20 mouse cellular contexts compared by ENCODE assay signal in the genomic region with DNA sequence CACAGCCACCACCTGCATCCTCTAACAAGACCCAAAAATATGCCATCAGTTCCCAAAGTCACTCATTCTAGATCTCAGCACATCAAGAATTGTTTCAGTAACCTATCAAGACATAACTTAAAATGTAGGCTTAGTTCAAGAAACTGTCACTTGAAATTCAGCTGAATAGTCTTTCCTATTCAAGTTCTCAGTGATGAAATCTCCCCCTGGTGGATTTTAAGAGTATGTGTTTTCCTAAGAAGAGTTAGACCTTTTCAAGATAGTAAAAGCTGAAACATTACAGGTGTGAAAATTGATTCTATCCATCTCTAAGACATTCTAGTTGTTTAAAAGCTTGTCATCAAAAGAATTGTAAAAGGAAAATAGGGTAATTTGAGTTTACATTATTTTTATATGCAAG. TPM values are rescaled to one million over a fixed set of nuclear protein-coding genes. Genes with fewer than 3 reads are reported as not detected.
A peak's percentile ranks its signal among the peaks of the same experiment; 100 is the strongest.
DNase-seq lines count a peak whose midpoint lies in the region; ATAC-seq and TF ChIP-seq lines count a peak whose summit lies in the region.
"Had no signal": no experiment of that assay in that cellular context is flagged by ENCODE, and none has a peak within 500 bp of the region (broad histone marks: within the 10 kb centered on the region; RNA-seq: fewer than 3 reads in every experiment).

No protein-coding gene starts in this region.

- H3K4me1 ChIP-seq in intestine, postnatal 0 days (replicated peaks; ENCODE audit: control insufficient read depth, insufficient read depth, low read length), result no peaks in the 10 kb centered on the region
- no peaks in the 10 kb centered on the region for H3K4me1 ChIP-seq in intestine, embryonic 16.5 days (ENCODE audit: control insufficient read depth, insufficient read depth, low read length)
- no peaks in the 10 kb centered on the region for H3K4me1 ChIP-seq in midbrain, embryonic 14.5 days (ENCODE audit: control insufficient read depth, insufficient read depth, low read length)
- no peaks in the 10 kb centered on the region for H3K4me1 ChIP-seq in midbrain, embryonic 10.5 days
- H3K4me1 ChIP-seq in stomach, postnatal 0 days (replicated peaks; ENCODE audit: control insufficient read depth, insufficient read depth), result no peaks in the 10 kb centered on the region
- H3K4me1 ChIP-seq: limb, embryonic 12.5 days; midbrain, embryonic 13.5 days; stomach, embryonic 15.5 days had no signal

- no peak for ATAC-seq in intestine, postnatal 0 days
- ATAC-seq in intestine, embryonic 16.5 days, result no peak
- no peak for ATAC-seq in midbrain, embryonic 14.5 days (ENCODE audit: low FRiP score, low TSS enrichment)
- ATAC-seq in stomach, postnatal 0 days (ENCODE audit: low FRiP score, low TSS enrichment), result no peak
- ATAC-seq: activated CD4-positive, CD25-positive, alpha-beta regulatory T cell, adult 4 months; inflammation-experienced regulatory T-cells, adult 6 months; midbrain, embryonic 13.5 days had no signal

- H3K27me3 ChIP-seq in intestine, postnatal 0 days (replicated peaks; ENCODE audit: control insufficient read depth, insufficient read depth, low read length), result no peaks in the 10 kb centered on the region
- H3K27me3 ChIP-seq in intestine, embryonic 16.5 days (replicated peaks; ENCODE audit: control insufficient read depth, insufficient read depth, low read length), result no peaks in the 10 kb centered on the region
- no peaks in the 10 kb centered on the region for H3K27me3 ChIP-seq in midbrain, embryonic 14.5 days (ENCODE audit: control insufficient read depth, insufficient read depth, low read length)
- H3K27me3 ChIP-seq in midbrain, embryonic 10.5 days (ENCODE audit: low read depth, poor library complexity, severe bottlenecking), result no peaks in the 10 kb centered on the region
- H3K27me3 ChIP-seq in stomach, postnatal 0 days (ENCODE audit: control insufficient read depth, insufficient read depth, low read length), result no peaks in the 10 kb centered on the region
- H3K27me3 ChIP-seq: limb, embryonic 12.5 days; midbrain, embryonic 13.5 days; stomach, embryonic 15.5 days had no signal

- H3K27ac ChIP-seq in intestine, postnatal 0 days (ENCODE audit: low read depth, low read length), result no peak overlapping the region
- no peak overlapping the region for H3K27ac ChIP-seq in intestine, embryonic 16.5 days (ENCODE audit: low read length)
- H3K27ac ChIP-seq in midbrain, embryonic 14.5 days (replicated peaks; ENCODE audit: low read depth, low read length), result no peak overlapping the region
- no peak overlapping the region for H3K27ac ChIP-seq in midbrain, embryonic 10.5 days (replicated peaks)
- no peak overlapping the region for H3K27ac ChIP-seq in stomach, postnatal 0 days (replicated peaks)
- H3K27ac ChIP-seq: limb, embryonic 12.5 days; midbrain, embryonic 13.5 days; stomach, embryonic 15.5 days had no signal

- no peaks in the 10 kb centered on the region for H3K9me3 ChIP-seq in intestine, postnatal 0 days (ENCODE audit: control insufficient read depth)
- no peaks in the 10 kb centered on the region for H3K9me3 ChIP-seq in intestine, embryonic 16.5 days (ENCODE audit: control insufficient read depth, low read length)
- no peaks in the 10 kb centered on the region for H3K9me3 ChIP-seq in midbrain, embryonic 14.5 days (ENCODE audit: control insufficient read depth, low read length)
- H3K9me3 ChIP-seq in midbrain, embryonic 10.5 days (replicated peaks), result no peaks in the 10 kb centered on the region
- no peaks in the 10 kb centered on the region for H3K9me3 ChIP-seq in stomach, postnatal 0 days (ENCODE audit: control insufficient read depth, low read length)
- H3K9me3 ChIP-seq: limb, embryonic 12.5 days; midbrain, embryonic 13.5 days; stomach, embryonic 15.5 days had no signal

- TF ChIP-seq EP300 in stomach, postnatal 0 days (optimal IDR thresholded peaks at IDR 0.05), result no peak

- H3K4me2 ChIP-seq in intestine, postnatal 0 days (replicated peaks; ENCODE audit: low read depth), result no peak overlapping the region
- H3K4me2 ChIP-seq in intestine, embryonic 16.5 days (ENCODE audit: low read depth, low read length), result no peak overlapping the region
- H3K4me2 ChIP-seq in midbrain, embryonic 14.5 days (ENCODE audit: low read length), result no peak overlapping the region
- H3K4me2 ChIP-seq in stomach, postnatal 0 days (replicated peaks; ENCODE audit: low read depth), result no peak overlapping the region
- H3K4me2 ChIP-seq: limb, embryonic 12.5 days; midbrain, embryonic 13.5 days; stomach, embryonic 15.5 days had no signal

- H3K4me3 ChIP-seq in intestine, postnatal 0 days (ENCODE audit: low read depth, low read length), result no peak overlapping the region
- H3K4me3 ChIP-seq in intestine, embryonic 16.5 days (ENCODE audit: low read length), result no peak overlapping the region
- no peak overlapping the region for H3K4me3 ChIP-seq in midbrain, embryonic 14.5 days (replicated peaks; ENCODE audit: low read depth, low read length)
- no peak overlapping the region for H3K4me3 ChIP-seq in midbrain, embryonic 10.5 days
- H3K4me3 ChIP-seq in stomach, postnatal 0 days (ENCODE audit: low read depth, low read length), result no peak overlapping the region
- H3K4me3 ChIP-seq: limb, embryonic 12.5 days; midbrain, embryonic 13.5 days; stomach, embryonic 15.5 days had no signal

- H3K36me3 ChIP-seq in intestine, postnatal 0 days (ENCODE audit: control insufficient read depth, insufficient read depth), result no peaks in the 10 kb centered on the region
- no peaks in the 10 kb centered on the region for H3K36me3 ChIP-seq in intestine, embryonic 16.5 days (ENCODE audit: control insufficient read depth, insufficient read depth, low read length)
- H3K36me3 ChIP-seq in midbrain, embryonic 14.5 days (ENCODE audit: control insufficient read depth, insufficient read depth, low read length), result no peaks in the 10 kb centered on the region
- no peaks in the 10 kb centered on the region for H3K36me3 ChIP-seq in midbrain, embryonic 10.5 days
- H3K36me3 ChIP-seq in stomach, postnatal 0 days (ENCODE audit: control insufficient read depth, insufficient read depth, low read length), result no peaks in the 10 kb centered on the region
- H3K36me3 ChIP-seq: limb, embryonic 12.5 days; midbrain, embryonic 13.5 days; stomach, embryonic 15.5 days had no signal

- H3K9ac ChIP-seq in intestine, postnatal 0 days (ENCODE audit: low read depth, low read length), result no peak overlapping the region
- no peak overlapping the region for H3K9ac ChIP-seq in intestine, embryonic 16.5 days (ENCODE audit: low read depth, low read length)
- H3K9ac ChIP-seq in midbrain, embryonic 14.5 days (replicated peaks; ENCODE audit: low read length), result no peak overlapping the region
- H3K9ac ChIP-seq in stomach, postnatal 0 days (ENCODE audit: low read length), result no peak overlapping the region
- H3K9ac ChIP-seq: limb, embryonic 12.5 days; midbrain, embryonic 13.5 days; stomach, embryonic 15.5 days had no signal

- peak; percentile 12 for DNase-seq in embryo, embryonic 10.5 days (ENCODE audit: low spot score)
- no peak for DNase-seq in embryo, embryonic 9.5 days (ENCODE audit: extremely low spot score)
- DNase-seq in midbrain, embryonic 14.5 days, result peak; percentile 40
- no peak for DNase-seq in midbrain, embryonic 10.5 days (ENCODE audit: low spot score)
- no peak for DNase-seq in stomach, postnatal 0 days (ENCODE audit: low spot score)
- DNase-seq in thymus, postnatal 4 days, result no peak
- DNase-seq: adrenal gland, postnatal 36 days; B cell, adult 2 months; cerebellum, adult 11 months; heart, postnatal 36 days; kidney, postnatal 14 days; lung, postnatal 10 days; thymus, postnatal 25 days had no signal

- TF ChIP-seq CTCF in intestine, postnatal 0 days (IDR thresholded peaks at IDR 0.05; ENCODE audit: low read depth), result peak; percentile 66
- TF ChIP-seq CTCF in stomach, postnatal 0 days (IDR thresholded peaks at IDR 0.05; ENCODE audit: low read depth), result peak; percentile 71

RNA-seq across cellular contexts. Expression of a gene that starts 10.4 kb away (rescaled TPM):
- 2.7 TPM in 2 replicates for polyA plus RNA-seq in intestine, postnatal 0 days (2015; fragmentation: Nextera tagmentation; extraction: Ambion mirVana)
- 1.4 and 1.8 TPM in 2 replicates for polyA plus RNA-seq in intestine, embryonic 16.5 days (2015; fragmentation: Nextera tagmentation; extraction: Ambion mirVana)
- 4.8 and 17.3 TPM in 2 replicates for polyA plus RNA-seq in midbrain, embryonic 14.5 days (2014; fragmentation: Nextera tagmentation; extraction: Ambion mirVana)
- polyA plus RNA-seq in midbrain, embryonic 10.5 days (2016; fragmentation: Nextera tagmentation; extraction: Ambion mirVana), result 0.11 and 0.51 TPM in 2 replicates
- polyA plus RNA-seq in stomach, postnatal 0 days (2015; fragmentation: Nextera tagmentation; extraction: Ambion mirVana), result 0.90 and 1.0 TPM in 2 replicates
- polyA plus RNA-seq: activated CD4-positive, CD25-positive, alpha-beta regulatory T cell, adult 4 months; inflammation-experienced regulatory T-cells, adult 6 months had no signal

Comparison
In these comparisons a context has a peak if more than half of its experiments do, and no peak if none do; other contexts are left out.
1. DNase-seq: peak in embryo, embryonic 10.5 days (single experiment) and midbrain, embryonic 14.5 days (single experiment); none in embryo, embryonic 9.5 days (single experiment), midbrain, embryonic 10.5 days (single experiment), stomach, postnatal 0 days (single experiment) and thymus, postnatal 4 days (single experiment).